Mouse (Mus musculus) kidney, postnatal 14 days (tissue): ENCODE results near the gene Polr1d.

ENCODE experiments used
- DNase-seq: peaks from one replicate; pipeline ENCODE4 v3.0.0; 2022; ENCODE audit warnings: mixed read lengths

Polr1d gene

DNA sequence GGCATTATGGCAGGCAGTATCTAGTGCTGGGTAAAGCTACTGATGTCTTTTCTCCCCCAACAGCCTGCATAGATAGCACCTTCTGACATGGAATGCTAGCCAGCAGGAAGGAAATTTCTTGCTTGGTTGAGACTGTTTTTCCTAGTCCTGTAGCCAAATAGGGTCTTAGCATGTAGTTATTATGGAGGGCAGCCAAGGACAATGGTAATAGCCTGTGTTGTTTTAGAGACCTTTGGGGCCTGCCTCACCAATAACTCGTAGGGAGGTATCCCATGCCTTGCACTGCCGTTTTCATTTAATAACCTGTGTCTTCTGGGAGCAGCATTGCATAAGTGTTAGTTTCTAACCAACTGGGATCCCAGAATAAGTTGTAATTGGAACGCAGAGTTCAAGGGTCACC is 13.0 kb downstream of the Polr1d start:
- no peak for DNase-seq

DNA sequence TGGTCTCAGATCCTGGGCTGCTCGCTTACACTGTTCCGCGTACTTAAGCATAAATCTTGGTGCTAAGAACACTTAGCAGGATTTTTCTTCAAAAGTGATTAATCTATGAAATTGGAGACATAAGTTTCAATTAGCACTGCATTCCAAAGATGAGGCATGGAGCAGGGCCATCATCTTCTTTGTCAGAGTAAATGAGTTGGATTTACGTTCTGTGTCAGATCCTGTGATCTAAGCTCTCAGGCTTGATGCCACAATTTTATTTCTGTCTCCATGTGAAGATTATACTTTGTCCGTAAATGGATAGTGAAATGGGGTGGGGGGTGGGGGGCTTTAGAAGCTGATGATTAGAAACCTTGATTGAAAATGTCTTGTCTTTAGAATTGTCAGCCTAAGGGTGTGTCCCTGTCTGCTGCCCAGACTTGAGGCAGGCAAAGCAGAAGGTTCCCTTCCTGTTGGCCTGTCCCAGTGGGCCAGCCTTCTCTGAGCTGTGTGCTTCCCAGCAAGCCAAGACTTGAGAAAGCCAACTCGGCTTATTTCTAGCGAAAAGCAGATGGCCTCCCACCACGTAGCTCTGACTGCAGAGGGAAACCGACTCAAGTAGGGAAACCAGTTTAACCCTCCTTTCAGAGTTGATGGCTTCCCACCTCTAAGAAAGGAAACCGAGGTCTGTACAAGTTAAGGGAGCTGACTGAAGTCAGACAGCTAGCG is 13.6 kb downstream of the Polr1d start:
- no peak for DNase-seq

DNA sequence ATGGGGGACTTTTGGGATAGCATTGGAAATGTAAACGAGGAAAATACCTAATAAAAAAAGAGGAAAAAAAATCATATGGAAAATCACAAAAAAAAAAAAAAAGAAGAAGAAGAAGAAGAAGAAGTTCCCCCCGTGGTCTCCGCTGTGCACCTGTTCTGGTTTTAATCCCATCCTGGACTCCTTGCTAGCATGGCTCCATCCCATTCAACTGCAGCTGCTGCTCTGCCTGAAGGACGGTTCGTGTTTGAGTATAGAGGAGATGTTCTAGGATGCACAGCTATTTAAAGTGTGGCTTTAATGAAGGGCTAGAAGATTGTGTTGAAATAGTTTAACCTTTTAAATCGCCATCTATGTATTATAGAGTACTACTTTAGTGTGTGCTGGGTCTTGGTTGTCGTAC is 15.6 kb downstream of the Polr1d start:
- DNase-seq, result no peak

DNA sequence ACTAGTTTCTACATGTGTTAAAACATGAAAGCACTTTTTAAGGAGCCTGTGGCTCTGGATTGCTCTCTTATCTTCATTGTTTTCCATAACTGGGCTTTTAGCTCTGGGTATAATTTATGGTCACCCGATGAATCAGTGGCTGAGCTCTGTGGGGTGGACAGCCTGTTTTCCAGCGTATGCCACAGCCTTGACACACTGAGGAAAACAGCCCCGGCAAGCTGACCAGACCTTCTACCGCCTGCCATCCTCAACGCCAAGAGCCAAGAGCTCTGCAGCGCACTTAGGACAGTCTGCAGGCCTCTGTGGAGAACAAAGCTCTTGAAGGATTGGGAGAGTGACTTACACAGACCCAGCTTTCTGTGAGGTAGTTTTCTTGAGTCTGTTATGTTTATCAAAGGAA is 17.4 kb downstream of the Polr1d start:
- no peak for DNase-seq

DNA sequence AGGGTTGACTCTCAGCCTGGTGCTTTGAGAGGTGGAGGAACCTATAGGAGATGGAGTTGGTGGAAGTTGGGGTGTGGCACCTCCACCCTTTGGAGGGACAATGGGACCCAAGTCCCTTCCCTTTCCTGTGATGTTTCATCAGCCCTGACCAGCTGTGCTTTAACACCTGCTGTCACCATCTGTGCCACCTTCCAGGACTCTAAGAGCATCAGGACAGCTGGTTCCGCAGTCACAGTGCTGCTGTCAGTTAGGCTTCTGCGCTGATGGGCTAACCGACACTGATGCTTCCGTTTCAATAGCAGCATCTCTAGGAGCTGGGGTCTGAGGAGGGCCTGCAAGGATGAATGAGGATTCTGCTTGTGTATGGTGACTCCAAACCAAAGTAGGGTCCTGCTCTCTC is 19.7 kb downstream of the Polr1d start:
- DNase-seq, result no peak

DNA sequence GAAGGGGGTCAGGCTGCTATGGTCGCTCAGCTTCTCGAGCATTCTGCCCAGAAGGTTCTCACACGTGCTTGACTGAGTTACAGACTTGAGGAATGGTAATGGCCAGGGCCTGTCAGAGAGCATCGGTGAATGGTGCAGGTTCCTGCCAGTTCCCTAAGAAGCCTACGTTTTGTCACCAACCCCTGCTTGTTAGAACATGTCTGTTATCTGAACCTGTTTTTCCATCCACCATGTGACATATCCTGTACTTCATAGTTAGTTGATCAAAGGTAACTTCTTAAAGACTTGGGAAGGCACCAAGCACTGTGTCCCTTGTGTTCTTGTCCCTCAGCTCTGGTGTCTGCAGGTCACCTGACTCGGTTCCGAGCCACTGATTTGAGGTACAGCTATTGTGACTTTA is 21.8 kb downstream of the Polr1d start:
- no peak for DNase-seq

DNA sequence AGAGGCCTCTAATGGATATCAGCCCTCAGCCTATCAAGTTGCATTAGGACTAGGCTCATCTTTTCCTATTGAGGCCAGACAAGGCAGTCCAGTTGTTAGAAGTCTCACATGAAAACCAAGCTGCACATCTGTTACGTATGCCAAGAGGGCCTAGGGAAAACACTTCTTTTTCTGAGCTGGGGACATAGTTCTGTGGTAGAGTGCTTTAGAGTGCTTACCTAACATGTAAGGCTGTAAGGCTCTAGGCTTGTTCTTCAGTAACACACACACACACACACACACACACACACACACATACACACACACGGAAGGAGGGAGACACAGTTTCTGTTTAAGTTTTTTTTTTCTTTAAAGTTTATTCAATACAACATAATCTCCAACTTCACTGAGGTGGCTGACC is 23.3 kb downstream of the Polr1d start:
- no peak for DNase-seq

DNA sequence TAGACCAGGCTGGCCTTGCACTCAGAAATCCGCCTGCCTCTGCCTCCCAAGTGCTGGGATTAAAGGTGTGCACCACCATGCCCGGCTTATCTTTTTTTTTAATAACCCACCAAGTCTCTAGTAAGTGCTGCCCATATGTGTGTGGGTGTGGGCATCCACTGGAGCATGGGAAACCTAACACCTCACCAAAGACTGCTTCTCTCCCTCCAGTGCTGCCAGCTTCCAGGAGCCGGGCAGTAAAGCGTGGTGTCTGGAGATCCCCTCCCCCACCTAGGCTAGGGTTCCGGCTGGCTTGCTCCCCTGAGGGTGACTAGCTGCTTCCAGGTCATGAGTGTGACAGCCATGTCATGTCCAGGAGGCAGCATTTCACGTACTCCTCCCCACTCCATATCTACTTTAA is 25.4 kb downstream of the Polr1d start:
- no peak for DNase-seq

DNA sequence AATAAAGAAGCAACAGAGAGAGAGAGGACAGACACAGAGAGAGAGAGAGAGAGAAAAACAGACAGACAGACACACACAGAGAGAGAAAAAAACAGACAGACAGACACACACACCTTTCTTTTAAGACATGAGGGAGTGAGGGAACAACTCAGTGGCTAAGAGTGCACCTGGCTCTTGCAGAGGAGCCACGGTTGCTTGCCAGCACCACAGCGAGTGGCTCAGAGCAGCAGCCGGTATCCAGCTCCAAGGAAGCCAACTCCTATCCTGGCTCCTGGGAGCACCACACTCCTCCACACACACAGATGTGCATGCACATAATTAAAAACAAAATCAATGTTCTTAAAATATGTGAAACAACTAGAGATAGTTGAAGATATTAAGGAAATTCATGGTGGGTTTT is 30.4 kb downstream of the Polr1d start:
- no peak for DNase-seq

DNA sequence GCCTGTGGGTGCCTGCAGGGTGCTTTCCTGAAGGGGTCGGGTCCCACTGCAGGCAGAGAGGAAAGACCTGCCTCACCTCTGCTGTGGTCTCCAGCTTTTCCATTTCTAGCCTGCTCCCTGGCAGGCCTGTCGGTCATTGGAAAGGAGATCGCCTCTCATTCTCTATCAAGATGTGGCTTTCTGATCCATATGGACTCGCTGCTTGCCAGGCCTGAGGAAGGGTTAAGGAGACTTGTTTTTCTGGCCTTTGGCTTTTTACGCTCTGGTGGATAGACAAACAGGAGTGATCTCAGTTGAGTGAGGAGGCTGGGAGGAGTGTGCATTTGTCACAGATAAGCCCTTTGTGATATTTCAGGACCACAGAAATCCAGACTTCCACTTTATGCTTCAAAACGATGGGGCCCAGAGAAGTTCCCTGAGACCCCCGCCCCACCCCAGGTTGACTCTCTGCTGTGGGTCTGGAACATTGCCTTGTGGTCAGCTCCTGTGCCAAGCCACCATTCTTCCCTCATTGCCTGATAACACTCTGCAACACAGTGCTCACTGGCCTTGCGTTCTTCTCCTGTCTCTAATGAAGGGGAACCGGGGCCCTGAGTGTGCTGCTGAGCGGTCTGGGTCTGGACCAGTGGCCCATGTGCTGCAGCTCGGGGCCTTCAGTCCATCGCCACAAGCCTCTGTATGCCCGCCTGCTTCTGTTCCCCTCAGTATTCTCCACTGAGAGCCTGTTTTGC is 32.2 kb downstream of the Polr1d start:
- DNase-seq, result peak; percentile 45

DNA sequence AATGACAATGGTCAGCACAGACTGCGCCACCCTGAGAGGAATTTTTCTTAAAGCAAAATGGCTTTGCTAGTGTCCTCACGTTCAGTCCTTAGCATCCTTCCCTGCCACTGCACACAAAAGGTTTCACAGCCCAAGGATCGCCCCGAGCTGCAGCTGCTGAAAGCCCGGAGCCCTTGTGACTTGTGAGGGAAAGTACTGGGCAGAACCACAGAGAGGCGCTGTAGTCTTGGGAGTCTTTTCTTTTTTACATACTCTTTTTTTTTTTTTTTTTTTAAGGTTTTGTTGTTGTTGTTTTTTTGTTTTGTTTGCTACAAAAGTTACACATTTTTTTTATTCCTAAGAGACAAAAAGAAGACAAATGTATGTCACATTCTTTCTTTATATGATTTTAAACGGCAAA is 37.9 kb downstream of the Polr1d start:
- no peak for DNase-seq

DNA sequence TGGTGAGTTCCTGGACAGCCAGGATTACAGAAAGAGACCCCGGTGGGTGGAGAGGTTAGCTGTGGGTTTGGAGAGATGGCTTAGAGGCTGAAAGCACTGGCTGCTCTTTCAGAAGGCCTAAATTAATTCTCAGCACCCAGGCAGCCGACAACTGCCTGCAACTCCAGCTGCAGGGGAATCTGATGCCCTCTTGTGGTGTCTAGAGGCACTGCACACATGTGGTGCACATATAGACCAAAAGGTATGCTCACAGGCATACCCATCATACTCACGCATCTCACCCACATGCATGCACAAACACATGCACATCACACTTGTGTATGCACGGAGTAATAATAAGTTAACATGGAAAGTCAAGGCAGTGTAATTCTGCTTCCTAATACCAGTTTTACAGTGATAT is 38.8 kb downstream of the Polr1d start:
- DNase-seq, result no peak

DNA sequence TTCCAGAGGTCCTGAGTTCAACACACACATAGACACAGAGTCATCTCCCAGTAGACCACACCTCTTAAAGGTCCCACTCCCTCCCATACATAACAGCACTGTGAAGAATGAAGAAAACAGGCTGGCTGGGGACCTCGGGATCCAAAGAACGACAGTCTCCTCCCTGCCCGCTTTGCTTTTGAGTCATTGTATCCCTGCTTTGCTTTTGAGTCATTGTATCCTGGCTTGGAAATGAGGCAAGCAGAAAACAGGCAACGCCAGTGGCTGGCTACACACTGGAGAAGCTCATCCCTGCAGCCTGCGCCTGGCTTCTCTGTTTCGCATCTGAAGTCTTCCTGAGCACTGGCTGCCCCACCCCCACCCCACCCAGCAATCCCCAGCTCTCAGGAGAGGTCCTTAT is 40.2 kb downstream of the Polr1d start:
- no peak for DNase-seq

DNA sequence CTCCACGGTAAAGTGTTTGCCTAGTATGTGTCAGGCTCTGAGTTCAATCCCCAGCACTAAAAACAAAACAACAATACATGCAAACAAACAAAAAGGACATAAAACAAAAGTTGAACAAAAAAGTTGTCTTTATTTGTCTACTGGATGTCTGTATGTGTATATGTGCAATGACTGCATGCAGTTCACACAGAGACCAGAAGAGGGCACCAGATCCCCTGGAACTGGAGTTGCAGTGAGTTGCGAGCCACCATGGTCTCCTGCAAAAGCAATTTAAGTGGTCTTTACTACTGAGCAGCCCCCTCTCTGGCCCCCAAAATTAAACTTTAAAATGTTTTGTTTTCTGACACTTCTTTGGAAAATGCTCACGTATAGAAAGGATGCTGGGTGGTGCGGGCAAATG is 44.3 kb downstream of the Polr1d start:
- DNase-seq, result no peak

DNA sequence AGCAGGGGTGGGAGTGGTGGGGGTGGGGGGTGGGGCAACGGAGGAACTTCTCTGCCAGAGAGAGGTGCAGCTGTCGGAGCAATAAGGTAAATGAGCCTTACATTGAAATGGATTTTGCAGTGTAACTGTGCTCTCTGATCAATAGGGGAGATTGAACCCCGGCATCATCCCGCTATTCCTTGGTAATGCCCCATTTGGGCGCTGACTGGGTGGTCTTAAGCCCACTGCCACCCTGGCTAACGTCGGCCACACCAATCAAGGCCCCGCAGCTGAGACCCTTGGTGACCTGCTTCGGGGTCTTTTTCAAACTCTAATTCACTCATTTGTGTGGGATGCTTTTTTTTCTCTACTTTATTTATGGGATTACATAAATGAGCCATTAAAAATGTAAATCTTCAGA is 47.9 kb downstream of the Polr1d start:
- DNase-seq, result no peak

DNA sequence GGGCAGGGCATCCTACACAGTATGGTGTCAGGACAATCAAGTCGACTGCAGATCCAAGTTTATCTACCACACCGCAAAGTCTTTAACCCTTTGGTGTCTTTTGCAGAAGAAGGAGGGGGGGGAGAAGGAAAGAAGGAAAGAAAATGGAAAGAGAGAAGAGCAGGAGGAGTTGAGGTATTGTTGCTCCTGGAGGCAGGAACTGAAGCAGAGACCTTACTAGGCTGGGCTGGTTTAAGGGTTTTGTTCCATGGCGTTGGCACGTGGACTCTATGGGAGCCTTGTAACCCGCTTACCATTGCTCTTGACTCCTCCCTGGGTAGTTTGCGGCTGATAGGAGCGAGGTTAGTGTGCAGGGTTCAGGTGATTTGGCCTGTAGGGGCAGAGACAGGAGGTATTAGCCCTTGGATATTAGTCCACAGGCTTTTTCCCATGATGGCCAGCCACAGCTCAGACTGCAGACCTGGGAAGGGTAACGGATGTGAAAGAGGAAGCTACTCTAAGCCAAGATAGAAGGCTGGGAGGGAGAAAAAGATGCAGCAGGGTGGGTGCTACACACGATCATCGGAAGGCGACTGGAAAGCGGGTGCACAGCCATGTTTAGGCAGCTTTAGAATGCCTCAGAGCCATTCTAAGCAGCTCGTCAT is 48.8 kb downstream of the Polr1d start:
- no peak for DNase-seq

DNA sequence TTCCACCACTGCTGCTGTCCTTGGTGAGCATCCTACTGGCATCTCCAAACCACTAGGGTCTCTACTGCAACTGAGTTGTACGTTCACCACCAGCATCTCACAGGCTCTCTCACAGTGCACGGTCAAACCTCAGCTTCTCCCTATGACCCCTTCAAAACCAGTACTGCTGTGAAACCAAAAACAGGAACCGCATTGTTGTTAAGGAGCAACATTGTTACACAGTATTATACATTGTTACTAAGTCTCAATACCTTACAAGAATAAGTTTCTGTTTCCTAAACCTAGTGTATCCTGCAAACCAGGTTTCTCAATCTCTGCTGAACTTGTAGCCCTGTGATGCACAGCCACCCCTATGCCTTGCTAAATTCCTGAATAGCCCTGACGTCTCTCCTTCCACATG is 51.0 kb downstream of the Polr1d start:
- DNase-seq, result no peak

DNA sequence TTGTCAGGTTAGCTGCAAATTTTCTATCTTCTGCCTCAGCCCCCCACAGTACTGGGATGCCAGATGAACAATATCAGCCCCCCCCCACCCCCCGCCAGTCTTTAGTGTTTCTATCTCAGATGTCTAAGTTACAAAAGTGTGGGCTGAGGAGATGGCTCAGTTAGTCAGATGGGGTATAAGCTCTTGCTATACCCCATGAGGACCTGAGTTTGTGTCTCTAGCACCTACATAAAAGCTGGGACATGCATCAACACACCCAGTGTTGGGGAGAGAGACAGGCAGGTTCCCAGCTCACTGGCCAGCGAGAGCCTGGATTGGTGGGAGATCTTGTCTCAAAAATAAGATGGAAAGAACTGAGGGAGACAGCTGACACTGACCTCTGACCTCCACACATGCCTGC is 52.6 kb downstream of the Polr1d start:
- no peak for DNase-seq

DNA sequence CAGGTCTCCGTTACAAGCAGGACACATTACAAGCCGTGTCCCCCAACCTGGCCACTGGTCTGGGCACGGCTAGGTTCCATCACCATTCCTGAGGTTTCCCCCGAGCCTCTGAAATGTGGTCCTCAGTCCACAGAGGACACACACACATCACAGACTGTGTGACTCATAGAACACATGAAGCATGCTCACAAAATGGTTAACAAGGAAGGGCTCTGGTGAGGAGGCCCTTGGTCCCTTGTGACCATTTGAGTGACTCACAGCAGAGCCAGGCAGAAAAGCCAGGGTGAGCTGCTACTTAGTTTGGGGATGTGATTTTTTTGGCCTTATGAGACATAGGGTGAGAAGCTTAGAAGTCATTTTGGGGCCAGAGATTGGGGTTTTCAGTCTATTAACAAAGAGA is 55.1 kb downstream of the Polr1d start:
- DNase-seq, result no peak

DNA sequence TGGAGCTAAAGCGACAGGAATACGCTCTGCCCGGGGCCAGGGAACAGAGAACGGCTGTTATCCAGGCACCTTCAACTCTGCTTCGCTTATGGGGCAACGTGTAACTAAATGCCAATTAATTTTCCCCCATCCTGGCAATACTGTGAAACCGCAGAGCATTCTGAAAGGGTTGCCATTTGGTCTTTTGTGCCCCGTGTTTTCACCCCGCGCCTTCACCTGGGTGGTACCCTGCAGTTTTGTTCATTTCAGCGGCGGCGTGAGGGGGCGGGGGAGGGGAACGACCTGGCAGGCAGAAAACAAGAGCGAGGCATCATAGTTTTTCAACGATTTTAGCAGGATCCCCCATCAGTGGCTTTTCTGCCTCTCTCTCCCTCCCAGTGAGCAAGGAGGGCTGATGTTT is 56.8 kb downstream of the Polr1d start:
- no peak for DNase-seq

DNA sequence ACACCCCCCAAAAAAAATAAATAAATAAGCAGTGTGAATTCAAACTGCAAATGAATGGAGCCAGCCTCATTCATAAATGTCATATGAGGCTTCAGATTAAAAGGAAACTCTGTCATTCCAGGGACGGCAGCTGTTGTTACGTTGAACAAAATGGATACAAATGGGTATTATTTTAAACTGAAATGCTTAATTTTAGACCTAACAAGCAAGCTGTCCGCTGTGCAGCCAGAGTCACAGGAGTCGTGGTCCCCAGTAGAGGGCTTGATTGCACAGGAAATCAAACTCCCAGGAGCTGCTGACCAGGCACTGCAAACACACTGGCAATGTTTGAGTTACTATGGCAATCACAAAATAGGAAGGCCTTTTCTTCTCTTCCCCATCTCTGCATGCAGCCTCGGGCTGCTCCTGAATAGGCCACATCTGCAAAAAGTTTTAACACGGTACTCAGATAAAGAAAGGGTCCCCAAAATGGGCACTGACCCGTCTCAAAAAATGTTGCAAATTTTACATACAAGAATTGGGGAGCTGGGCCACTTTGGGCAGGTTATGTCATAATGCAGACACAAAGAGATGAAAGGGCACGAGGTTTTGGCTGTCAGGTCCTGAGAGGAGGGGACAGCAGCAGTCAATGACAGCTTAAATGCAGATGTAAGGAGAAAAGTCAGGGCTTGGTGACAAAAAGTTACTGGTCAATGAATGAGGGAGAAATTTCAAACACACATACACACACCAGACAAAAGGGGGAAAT is 57.7 kb downstream of the Polr1d start:
- no peak for DNase-seq

DNA sequence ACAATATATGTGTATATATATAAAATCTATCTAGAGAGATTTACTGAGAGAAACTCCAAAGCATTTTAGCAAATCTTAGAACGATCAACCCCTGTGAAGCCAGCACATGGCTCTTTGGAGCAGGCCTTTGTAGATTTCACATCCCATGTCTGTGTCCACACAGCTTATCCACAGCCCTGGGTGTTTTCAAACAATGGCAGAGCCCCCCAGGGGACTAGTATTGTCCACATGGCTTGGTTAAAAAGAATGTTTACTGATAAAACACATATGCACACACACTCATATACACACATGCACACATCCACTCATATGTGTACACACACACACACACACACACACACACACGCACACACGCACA is 58.2 kb downstream of the Polr1d start:
- no peak for DNase-seq

DNA sequence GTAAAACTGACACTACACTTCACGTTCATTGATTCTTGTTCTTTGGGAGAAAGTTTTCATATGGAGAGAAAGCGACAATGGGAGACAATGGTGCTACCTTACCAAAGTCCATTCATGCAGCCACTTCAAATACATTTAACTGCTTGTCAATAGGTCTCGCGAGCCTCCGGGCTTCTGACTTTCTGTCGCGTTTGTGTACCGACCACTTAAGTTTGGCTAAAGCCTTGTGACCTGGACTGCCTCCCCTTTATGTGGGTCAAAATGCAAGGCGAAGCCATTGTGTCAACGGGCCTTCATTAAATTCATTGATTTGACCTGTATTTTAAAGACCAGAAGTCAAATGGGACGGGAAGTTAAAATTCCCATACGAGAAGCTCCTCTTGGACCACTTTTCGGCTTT is 59.1 kb downstream of the Polr1d start:
- no peak for DNase-seq

DNA sequence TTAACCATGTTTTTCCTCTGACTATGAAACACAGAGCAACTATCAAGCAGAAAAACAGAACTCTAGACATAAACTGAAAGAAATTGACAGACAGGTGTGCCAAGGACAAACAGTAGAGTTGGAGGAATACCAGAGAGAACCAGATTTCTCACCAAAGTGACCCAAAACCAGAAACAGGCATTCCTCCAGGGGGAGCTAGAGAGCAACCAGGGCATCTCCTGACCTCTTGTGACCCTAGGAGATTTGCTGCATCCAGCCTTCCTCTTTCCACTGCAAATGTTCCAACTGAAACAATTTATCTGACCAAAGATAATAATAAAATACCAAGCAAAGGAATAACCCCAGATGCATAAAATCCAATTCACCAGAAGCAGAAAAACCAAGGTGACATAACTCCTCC is 70.5 kb downstream of the Polr1d start:
- DNase-seq, result no peak
